8 mouse cellular contexts compared by ENCODE assay signal in genomic region chr6:128032252-128033171, GRCm38 (mm10).
DNase-seq lines count a peak whose midpoint lies in the region; ATAC-seq lines count a peak whose summit lies in the region.

No protein-coding gene starts in this region.

- WGBS in hindbrain, embryonic 15.5 days: 34% methylated on average over 16 of the region's 16 CpGs

- no peaks in the 10 kb centered on the region for H3K9me3 ChIP-seq in hindbrain, embryonic 15.5 days

- peak overlapping the region; percentile 66 for H3K4me3 ChIP-seq in hindbrain, embryonic 15.5 days

- peak overlapping the region; percentile 99 for H3K4me2 ChIP-seq in hindbrain, embryonic 15.5 days

- H3K27ac ChIP-seq in hindbrain, embryonic 15.5 days (replicated peaks): no peak overlapping the region

- ATAC-seq in hindbrain, embryonic 15.5 days (ENCODE audit: low FRiP score, low read depth): no peak
- ATAC-seq in inflammation-experienced regulatory T-cells, adult 6 months: no peak

- 0 out of 2 replicates have a peak overlapping the region, but pooled peaks have one; percentile 10 for H3K9ac ChIP-seq in hindbrain, embryonic 15.5 days

- DNase-seq in adipocyte (ENCODE audit: low spot score): peak; percentile 90
- DNase-seq in cerebellum, postnatal 10 days: peak; percentile 94 to 97
- peak; percentile 87 for DNase-seq in gastrocnemius, adult 18-20 months (ENCODE audit: low spot score)
- DNase-seq in left cerebral cortex, adult 18-20 months (ENCODE audit: low spot score in 2 of 2): peak; percentile 82 to 94
- peak; percentile 80 for DNase-seq in mesoderm, embryonic 11.5 days (ENCODE audit: low read depth, low spot score)
- peak; percentile 45 for DNase-seq in skeletal muscle tissue, adult 2 months (ENCODE audit: low read depth, low spot score)

- peaks cover 4% of the 10 kb centered on the region; the same call in 1 of the 2 replicates for H3K27me3 ChIP-seq in hindbrain, embryonic 15.5 days

- peaks cover 66% of the 10 kb centered on the region for H3K4me1 ChIP-seq in hindbrain, embryonic 15.5 days (replicated peaks)

- no peaks in the 10 kb centered on the region for H3K36me3 ChIP-seq in hindbrain, embryonic 15.5 days

Comparison
In these comparisons a context has a peak if more than half of its experiments do, and no peak if none do; other contexts are left out.
1. DNase-seq: peak in every context shown above with its lines; median percentile 96 in cerebellum, postnatal 10 days; 90 in adipocyte; 88 in left cerebral cortex, adult 18-20 months; 87 in gastrocnemius, adult 18-20 months; 80 in mesoderm, embryonic 11.5 days; 45 in skeletal muscle tissue, adult 2 months.